Mouse (Mus musculus): ENCODE results near the gene Mrpl40. TPM values are rescaled to one million over a fixed set of nuclear protein-coding genes. Genes with fewer than 3 reads are reported as not detected.
A peak's percentile ranks its signal among the peaks of the same experiment; 100 is the strongest.
"Not testable (repeated sequence)": the region's sequence is repeated elsewhere in the genome, so short reads cannot be mapped to it uniquely, and the experiment has no call there.

Gene Mrpl40
- polyA plus RNA-seq (2015; fragmentation: Nextera tagmentation; extraction: Ambion mirVana) = 82.5 and 88.1 TPM in 2 replicates

DNA sequence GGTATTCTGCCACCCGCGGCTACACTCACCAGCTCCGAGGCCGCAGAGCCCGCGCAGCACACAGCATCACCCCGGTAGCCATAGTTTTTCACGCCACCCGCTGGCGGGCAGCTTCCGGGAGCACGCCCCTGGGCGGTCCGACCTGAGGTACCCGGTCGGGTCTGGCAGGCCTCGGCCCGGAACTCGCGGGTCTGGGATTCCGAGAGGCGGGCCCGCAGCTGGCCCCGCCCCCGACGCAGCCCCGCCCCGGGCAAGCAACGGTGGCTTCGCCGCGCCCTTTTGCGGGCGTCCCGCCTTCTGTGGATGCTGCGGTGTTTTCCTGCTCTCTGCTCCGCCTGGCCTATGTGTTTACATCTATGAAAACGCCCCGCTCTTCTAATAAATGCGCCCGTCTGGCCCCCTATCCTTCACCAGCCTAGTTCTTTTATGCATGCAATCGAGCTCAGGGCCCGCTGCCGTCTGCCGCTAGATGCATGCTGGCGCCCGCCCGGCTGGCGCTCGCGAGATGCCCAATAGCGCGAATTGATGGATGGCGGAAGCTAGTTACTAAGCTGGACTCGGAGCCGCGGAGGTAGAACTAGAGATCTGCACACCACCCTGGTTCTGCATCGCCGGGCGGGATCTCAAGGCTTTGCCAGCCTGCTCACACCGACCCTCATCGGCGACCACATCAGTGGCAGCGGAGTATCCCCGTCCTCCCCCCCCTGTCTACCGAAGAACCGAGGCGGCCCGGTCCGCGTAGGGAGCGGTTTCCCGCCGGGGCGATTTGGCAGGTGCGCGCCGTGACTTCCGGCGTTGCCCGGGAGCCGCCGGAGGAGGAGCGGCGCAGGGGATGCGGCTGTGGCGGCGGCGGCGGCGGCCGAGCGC lies at the start of gene Mrpl40, which contains the start of gene Hira:
TSS of gene Mrpl40 (minus strand) at position 421 of the 867 bp plus-strand sequence.
TSS of gene Hira (plus strand) at position 596 of the 867 bp plus-strand sequence.
- peak within 1 kb of the TSS; percentile 94 for H3K4me3 ChIP-seq
- peak; percentile 91 for ATAC-seq (ENCODE audit: low FRiP score, low read depth)
- H3K4me2 ChIP-seq = peak within 1 kb of the TSS; percentile 85
- no peaks in the 10 kb centered on the region for H3K9me3 ChIP-seq
- H3K27me3 ChIP-seq = no peaks in the 10 kb centered on the region
- peaks cover 20% of the 10 kb centered on the region for H3K36me3 ChIP-seq
- H3K27ac ChIP-seq (replicated peaks) = peak within 1 kb of the TSS; percentile 97
- peaks cover 37% of the 10 kb centered on the region for H3K4me1 ChIP-seq (replicated peaks)
- WGBS = under 1% methylated on average over 75 of the region's 93 CpGs
- H3K9ac ChIP-seq = peak within 1 kb of the TSS; percentile 94

DNA sequence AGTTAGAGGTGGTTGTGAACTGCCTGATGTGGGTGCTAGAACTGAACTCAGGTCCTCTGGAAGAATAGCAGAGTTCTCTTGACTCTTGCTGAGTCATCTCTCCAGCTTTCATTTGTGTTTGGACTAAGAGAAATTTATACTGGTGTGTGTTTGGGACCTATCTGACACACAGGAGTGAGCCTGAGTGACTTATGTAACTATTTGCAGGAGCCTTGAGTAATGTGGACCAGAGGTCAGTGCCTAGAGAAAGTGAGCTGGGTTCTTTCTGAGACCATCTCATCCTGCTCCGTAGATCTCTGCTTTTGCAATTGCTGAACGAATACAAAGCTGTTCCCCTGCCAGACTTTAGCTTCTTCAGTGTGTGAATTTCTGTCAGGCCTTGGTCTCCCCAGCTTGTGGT lies 45.1 kb upstream of the Mrpl40 start:
- WGBS = 97% methylated on average over 2 of the region's 2 CpGs
- Histone ChIP-seq H3K9me3 (no peaks in the 10 kb centered on the region), H3K9ac (no peak overlapping the region), H3K4me2 (no peak overlapping the region), H3K27ac (replicated peaks) (no peak overlapping the region), H3K4me3 (no peak overlapping the region), H3K27me3 (no peaks in the 10 kb centered on the region), H3K4me1 (replicated peaks) (no peaks in the 10 kb centered on the region), H3K36me3 (peaks cover 90% of the 10 kb centered on the region)
- ATAC-seq (ENCODE audit: low FRiP score, low read depth) = no peak

DNA sequence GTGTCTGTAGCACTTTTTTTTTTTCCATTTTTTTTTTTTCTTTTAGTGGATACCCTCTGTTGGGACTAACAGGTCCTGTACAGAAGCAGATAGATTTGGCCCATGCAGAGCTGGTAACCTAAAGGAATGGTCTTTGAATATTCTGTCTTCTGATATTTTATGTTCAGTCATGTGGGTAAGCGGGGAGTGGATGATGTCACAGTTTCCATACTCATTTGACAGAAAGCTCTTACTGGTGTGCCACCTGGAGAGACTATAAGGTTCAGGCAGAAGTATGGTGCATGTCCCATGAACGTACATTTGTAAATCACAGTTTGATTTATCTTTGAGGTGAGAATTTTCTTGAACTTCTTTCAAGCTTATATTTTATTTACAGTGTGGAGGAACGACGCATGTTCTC lies 39.4 kb upstream of the Mrpl40 start:
- Histone ChIP-seq H3K4me1 (replicated peaks) (no peaks in the 10 kb centered on the region), H3K9me3 (no peaks in the 10 kb centered on the region), H3K36me3 (peaks cover 67% of the 10 kb centered on the region), H3K4me2 (no peak overlapping the region), H3K4me3 (no peak overlapping the region), H3K27me3 (no peaks in the 10 kb centered on the region), H3K27ac (replicated peaks) (no peak overlapping the region), H3K9ac (no peak overlapping the region)
- ATAC-seq (ENCODE audit: low FRiP score, low read depth) = no peak
- WGBS = 95% methylated on average over 4 of the region's 4 CpGs

DNA sequence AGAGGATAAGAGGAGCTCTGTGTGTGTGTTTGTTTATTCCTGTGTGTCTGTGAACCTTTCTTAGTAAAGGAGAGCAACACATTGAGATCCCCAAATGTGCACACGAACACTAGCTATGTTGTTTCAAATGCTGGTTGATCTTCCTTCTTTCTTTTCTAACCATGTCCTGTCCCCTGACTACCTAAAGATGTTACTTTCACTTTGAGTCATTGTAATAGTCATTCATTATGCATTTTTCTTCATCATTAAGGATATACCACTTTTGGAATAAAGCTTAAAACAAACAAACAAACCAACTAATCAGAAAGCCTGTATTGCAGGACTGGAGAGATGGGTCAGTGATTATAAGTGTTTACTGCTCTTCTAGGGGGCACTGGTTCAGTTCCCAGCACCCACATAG lies 29.0 kb upstream of the Mrpl40 start:
- H3K9ac ChIP-seq = no peak overlapping the region
- no peak overlapping the region for H3K4me2 ChIP-seq
- H3K4me3 ChIP-seq = no peak overlapping the region
- H3K27me3 ChIP-seq = no peaks in the 10 kb centered on the region
- peaks cover 47% of the 10 kb centered on the region for H3K36me3 ChIP-seq
- no peak overlapping the region for H3K27ac ChIP-seq (replicated peaks)
- ATAC-seq (ENCODE audit: low FRiP score, low read depth) = no peak
- H3K9me3 ChIP-seq = no peaks in the 10 kb centered on the region
- no peaks in the 10 kb centered on the region for H3K4me1 ChIP-seq (replicated peaks)
- 89% methylated on average over 1 of the region's 1 CpGs for WGBS

DNA sequence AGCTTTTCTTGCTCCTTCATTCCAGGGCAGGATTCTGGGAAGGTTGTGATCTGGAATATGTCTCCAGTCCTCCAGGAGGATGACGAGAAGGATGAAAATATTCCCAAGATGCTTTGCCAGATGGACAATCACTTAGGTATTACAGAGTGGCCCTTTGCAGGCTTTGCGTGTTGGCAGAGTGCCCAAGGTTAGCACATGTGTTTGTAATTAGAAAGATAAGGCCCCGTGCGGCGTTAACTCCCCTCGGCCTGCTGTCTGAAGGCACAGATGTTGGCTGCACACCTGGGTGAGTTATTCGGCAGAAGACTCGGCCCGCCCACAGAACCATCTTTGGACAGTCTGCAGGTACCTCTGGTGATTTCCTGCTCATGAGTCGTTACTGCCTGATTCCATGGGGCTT lies 19.8 kb upstream of the Mrpl40 start:
- Histone ChIP-seq H3K36me3 (peaks cover 44% of the 10 kb centered on the region), H3K4me1 (replicated peaks) (no peaks in the 10 kb centered on the region)

DNA sequence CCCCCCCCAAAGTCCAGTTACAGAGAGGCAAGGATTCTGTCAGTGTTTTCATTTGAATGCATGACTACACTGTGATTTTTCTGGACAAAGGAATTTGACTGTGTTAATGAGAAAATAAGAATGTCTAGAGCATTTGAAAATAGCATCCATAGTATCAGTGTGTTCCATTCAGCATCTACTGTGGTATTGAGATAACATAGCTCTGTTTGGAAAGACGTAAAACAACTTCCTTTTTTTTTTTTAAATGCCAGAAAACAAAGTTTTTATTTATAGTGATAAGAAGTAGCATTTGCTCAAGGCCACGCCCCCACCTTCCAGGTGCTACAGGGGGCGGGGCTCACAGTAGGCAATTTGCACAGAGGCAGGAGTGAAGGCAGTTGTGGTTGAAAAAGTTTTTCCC lies 18.6 kb upstream of the Mrpl40 start:
- Histone ChIP-seq H3K4me3 (no peak overlapping the region), H3K27me3 (no peaks in the 10 kb centered on the region), H3K4me2 (no peak overlapping the region), H3K9ac (no peak overlapping the region), H3K4me1 (replicated peaks) (no peaks in the 10 kb centered on the region), H3K9me3 (no peaks in the 10 kb centered on the region), H3K36me3 (peaks cover 37% of the 10 kb centered on the region), H3K27ac (replicated peaks) (no peak overlapping the region)
- WGBS = 94% methylated on average over 3 of the region's 3 CpGs
- no peak for ATAC-seq (ENCODE audit: low FRiP score, low read depth)

More for the DNA sequence above, 19.8 kb upstream of the Mrpl40 start:
- H3K4me2 ChIP-seq = no peak overlapping the region
- no peak overlapping the region for H3K27ac ChIP-seq (replicated peaks)
- H3K9ac ChIP-seq = no peak overlapping the region
- no peaks in the 10 kb centered on the region for H3K9me3 ChIP-seq
- no peaks in the 10 kb centered on the region for H3K27me3 ChIP-seq
- no peak overlapping the region for H3K4me3 ChIP-seq
- WGBS = 77% methylated on average over 10 of the region's 10 CpGs
- ATAC-seq (ENCODE audit: low FRiP score, low read depth) = no peak

DNA sequence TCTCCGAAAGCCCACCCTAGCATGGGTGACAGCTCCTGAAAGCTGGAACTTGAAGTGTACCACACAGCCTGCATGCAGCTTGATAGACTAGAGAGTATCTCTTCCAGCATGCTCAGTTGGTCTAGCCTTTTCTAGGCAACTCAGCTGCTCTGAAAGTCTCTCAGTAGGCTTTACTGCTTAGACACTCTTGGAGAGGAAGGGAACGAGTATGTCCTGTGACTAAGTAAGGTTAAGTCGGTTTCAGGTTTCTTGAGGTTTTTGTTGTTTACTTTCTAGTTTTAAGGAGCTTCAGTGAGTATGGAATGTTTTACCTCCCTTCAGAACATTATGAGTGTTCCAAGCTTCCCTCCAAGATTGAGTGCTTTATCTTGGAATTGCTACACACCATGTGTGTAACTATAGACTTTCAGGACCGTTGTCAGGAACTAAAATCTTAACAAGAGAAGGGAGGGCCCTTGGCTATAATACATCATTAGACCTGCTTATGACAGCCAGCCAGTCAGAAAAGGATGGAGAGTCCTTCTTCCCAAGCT lies 17.2 kb upstream of the Mrpl40 start:
- no peak overlapping the region for H3K9ac ChIP-seq
- no peak for ATAC-seq (ENCODE audit: low FRiP score, low read depth)

DNA sequence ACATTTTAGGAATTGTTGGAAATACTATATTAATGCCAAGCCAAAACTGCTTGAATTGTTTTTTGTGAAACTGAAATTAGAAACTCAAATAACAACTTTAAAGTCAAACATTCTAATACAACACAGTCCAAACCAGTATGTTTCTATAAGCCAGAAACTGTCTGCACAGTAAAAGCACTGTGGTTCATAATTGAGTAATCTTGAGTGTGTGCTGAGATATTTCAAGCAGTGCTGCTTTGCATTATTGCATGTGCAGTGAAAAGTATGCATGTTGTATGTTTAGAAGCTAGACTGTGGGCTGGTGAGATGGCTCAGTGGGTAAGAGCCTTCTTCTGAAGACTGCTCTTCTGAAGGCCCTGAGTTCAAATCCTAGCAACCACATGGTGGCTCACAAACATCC lies 7.4 kb upstream of the Mrpl40 start:
- Histone ChIP-seq H3K9ac (no peak overlapping the region), H3K4me1 (replicated peaks) (peaks cover 18% of the 10 kb centered on the region)
- no peak for ATAC-seq (ENCODE audit: low FRiP score, low read depth)

More for the DNA sequence above, 17.2 kb upstream of the Mrpl40 start:
- Histone ChIP-seq H3K4me1 (replicated peaks) (no peaks in the 10 kb centered on the region), H3K27ac (replicated peaks) (no peak overlapping the region), H3K36me3 (peaks cover 25% of the 10 kb centered on the region), H3K27me3 (no peaks in the 10 kb centered on the region), H3K4me2 (no peak overlapping the region), H3K9me3 (no peaks in the 10 kb centered on the region), H3K4me3 (no peak overlapping the region)
- WGBS = 86% methylated on average over 4 of the region's 4 CpGs

DNA sequence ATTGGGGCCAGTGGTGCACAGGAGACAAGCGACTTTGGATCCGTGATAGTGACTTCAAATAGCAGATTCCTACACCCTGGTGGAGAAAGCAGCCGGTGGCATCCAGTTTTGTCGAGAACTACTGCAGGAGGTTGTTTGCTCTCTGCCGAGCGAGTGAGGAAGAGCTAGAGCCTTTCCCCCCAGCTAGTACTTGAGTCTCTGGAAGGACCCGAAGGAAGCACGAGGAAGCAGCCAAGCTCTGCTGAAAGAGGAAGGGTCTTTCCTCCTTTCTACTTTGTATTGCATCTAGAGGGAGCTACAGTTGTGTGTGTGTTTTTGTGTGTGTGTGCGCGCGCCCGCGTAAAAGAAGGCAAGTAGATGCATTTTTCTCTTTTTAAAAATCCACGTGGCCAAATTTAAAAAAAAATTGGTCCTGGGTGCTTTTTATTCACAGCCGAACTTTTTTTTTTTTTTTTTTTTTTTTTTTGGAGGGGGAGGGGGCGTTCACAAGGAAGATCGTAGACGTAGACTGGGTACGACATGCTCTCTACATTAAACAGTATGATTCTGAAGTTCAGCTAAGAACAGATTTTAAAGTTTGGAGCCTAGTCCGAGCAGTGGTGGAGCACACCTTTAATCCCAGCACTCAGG lies 1.5 kb upstream of the Mrpl40 start:
- Histone ChIP-seq H3K4me1 (replicated peaks) (peaks cover 37% of the 10 kb centered on the region), H3K27ac (replicated peaks) (peak overlapping the region; percentile 97), H3K27me3 (no peaks in the 10 kb centered on the region), H3K36me3 (peaks cover 8% of the 10 kb centered on the region), H3K9me3 (no peaks in the 10 kb centered on the region), H3K4me2 (peak overlapping the region; percentile 85), H3K4me3 (peak overlapping the region; percentile 94), H3K9ac (peak overlapping the region; percentile 94)
- 21% methylated on average over 20 of the region's 20 CpGs for WGBS
- no peak for ATAC-seq (ENCODE audit: low FRiP score, low read depth)

More for the DNA sequence above, 7.4 kb upstream of the Mrpl40 start:
- Histone ChIP-seq H3K9me3 (no peaks in the 10 kb centered on the region), H3K36me3 (no peaks in the 10 kb centered on the region), H3K27me3 (no peaks in the 10 kb centered on the region), H3K4me3 (no peak overlapping the region), H3K27ac (replicated peaks) (no peak overlapping the region), H3K4me2 (no peak overlapping the region)

DNA sequence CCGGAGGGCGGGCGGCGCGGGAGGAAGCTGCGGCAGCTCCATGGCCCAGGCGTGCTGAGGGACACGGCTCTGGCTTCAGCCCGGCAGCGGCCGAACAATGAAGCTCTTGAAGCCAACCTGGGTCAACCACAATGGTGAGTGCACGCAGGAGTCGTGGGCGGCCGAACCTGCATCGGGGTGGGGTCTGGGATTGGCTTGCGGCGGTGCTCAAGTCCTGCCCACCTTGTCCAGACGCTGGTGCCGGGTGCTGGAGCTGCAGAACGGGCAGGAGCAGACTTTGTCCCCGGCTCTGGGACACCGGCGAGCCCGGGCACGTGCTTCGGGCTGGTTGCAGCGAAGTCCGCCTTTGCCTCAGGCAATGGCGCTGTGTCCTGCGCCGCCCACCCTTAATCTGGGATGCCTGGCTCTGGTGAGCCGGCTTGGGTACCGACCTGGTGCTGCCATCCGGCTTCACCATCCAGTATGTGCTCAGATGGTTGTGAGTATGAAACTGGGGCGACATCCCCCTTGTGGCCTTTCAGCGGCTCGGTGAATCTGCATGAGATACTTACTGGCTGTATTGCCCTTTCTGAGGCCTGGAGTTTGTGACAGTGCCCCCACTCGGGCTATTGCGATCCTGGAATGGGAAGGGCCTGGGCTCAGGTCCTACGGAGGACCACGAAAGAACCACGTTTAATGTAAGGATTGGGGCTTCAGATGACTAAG lies 876 bp upstream of the Mrpl40 start:
- Histone ChIP-seq H3K4me3 (peak overlapping the region; percentile 94), H3K4me2 (peak overlapping the region; percentile 85), H3K27ac (replicated peaks) (peak overlapping the region; percentile 97), H3K27me3 (no peaks in the 10 kb centered on the region), H3K36me3 (peaks cover 12% of the 10 kb centered on the region), H3K9ac (peak overlapping the region; percentile 94), H3K4me1 (replicated peaks) (peaks cover 37% of the 10 kb centered on the region), H3K9me3 (no peaks in the 10 kb centered on the region)
- WGBS = under 1% methylated on average over 37 of the region's 43 CpGs
- ATAC-seq (ENCODE audit: low FRiP score, low read depth) = peak; percentile 51

DNA sequence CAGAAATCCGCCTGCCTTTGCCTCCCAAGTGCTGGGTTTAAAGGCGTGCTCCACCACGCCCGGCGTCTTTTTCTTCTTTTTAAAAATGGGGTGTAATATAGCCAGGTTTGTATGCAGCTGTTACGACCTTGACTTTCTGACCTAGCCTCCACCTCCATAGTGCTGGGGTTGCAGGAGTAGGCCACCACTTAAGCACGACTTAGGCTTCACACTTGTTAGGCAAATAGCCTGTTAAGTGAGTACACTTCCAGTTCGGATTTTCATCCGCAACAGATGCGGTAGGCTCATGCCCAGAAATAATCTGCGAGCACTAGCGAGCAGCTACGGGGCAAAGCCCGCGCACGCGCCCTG lies 596 bp downstream of the Mrpl40 start:
- H3K27me3 ChIP-seq = no peaks in the 10 kb centered on the region
- H3K9me3 ChIP-seq = no peaks in the 10 kb centered on the region
- H3K4me1 ChIP-seq (replicated peaks) = peaks cover 37% of the 10 kb centered on the region
- 1% methylated on average over 17 of the region's 17 CpGs for WGBS
- peak overlapping the region; percentile 85 for H3K4me2 ChIP-seq
- ATAC-seq (ENCODE audit: low FRiP score, low read depth) = no peak
- peaks cover 26% of the 10 kb centered on the region for H3K36me3 ChIP-seq
- H3K9ac ChIP-seq = peak overlapping the region; percentile 94
- peak overlapping the region; percentile 97 for H3K27ac ChIP-seq (replicated peaks)
- H3K4me3 ChIP-seq = peak overlapping the region; percentile 94

DNA sequence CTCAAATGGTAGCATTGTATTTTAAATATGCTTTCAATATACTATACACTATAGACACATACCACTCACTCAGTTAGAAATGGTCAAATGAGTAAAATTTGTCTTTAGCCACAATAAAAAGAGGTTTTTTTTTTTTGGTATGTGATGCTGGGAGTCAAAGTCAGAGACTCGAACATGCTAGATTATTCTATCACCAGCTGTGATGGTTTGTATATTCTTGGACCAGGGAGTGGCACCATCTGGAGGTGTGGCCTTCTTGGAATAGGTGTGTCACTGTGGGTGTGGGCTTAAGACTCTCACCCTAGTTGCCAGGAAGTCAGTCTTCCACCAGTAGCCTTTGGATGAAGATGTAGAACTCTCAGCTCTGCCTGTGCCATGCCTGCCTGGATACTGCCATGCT lies 6.2 kb downstream of the Mrpl40 start:
- H3K27me3 ChIP-seq; H3K9ac ChIP-seq; ATAC-seq (ENCODE audit: low FRiP score, low read depth); H3K4me3 ChIP-seq; H3K27ac ChIP-seq (replicated peaks); H3K4me2 ChIP-seq; H3K9me3 ChIP-seq; H3K4me1 ChIP-seq (replicated peaks): not testable (repeated sequence)
- H3K36me3 ChIP-seq = peaks cover 35% of the 10 kb centered on the region
- WGBS = 96% methylated on average over 1 of the region's 1 CpGs
